Mouse (Mus musculus) forebrain, embryonic 12.5 days (tissue): Measurements from ENCODE around the gene Dip2c. TPM values are rescaled to one million over a fixed set of nuclear protein-coding genes. Genes with fewer than 3 reads are reported as not detected.

Experiments used
- ATAC-seq: fragments of 200-750 bp; cut with Nextera tagmentation; 2 replicates; pipeline ENCODE4 v1.8.0; 2017; ENCODE audit warnings: moderate TSS enrichment; ENCODE audit not compliant: low FRiP score
- H3K27ac ChIP-seq: fragments of 300-500 bp; sonication (generic); 2 replicates; pipeline ENCODE4 v1.5.1; 2016; ENCODE audit warnings: mild to moderate bottlenecking
- H3K27me3 ChIP-seq: fragments of 300-500 bp; sonication (generic); 2 replicates; pipeline ENCODE4 v1.6.1; 2016; ENCODE audit warnings: mild to moderate bottlenecking
- H3K36me3 ChIP-seq: fragments of 300-500 bp; sonication (generic); replicated peaks from 2 replicates; pipeline ENCODE4 v1.6.1; 2016; ENCODE audit warnings: mild to moderate bottlenecking
- H3K4me1 ChIP-seq: fragments of 300-500 bp; sonication (generic); 2 replicates; pipeline ENCODE4 v1.6.1; 2016
- H3K4me2 ChIP-seq: fragments of 300-500 bp; sonication (generic); 2 replicates; pipeline ENCODE4 v1.6.1; 2016; ENCODE audit warnings: mild to moderate bottlenecking, moderate library complexity
- H3K4me3 ChIP-seq: fragments of 300-500 bp; sonication (generic); replicated peaks from 2 replicates; pipeline ENCODE4 v1.5.1; 2016; ENCODE audit warnings: mild to moderate bottlenecking
- H3K9ac ChIP-seq: fragments of 300-500 bp; sonication (generic); 2 replicates; pipeline ENCODE4 v1.6.1; 2016; ENCODE audit warnings: mild to moderate bottlenecking
- H3K9me3 ChIP-seq: fragments of 300-500 bp; sonication (generic); 2 replicates; pipeline ENCODE4 v1.6.1; 2016
- WGBS: fragments of 180-500 bp; shearing (Covaris S2); methylation state at CpG from one replicate; pipeline ENCODE4 v1.1.7; 2016; 5-methylcytosine and 5-hydroxymethylcytosine counted together
- polyA plus RNA-seq: library from polyadenylated mRNA; unstranded; fragments of >200 nt; fragmentation: Nextera tagmentation; extraction: Ambion mirVana; gene quantifications from 2 replicates; pipeline ENCODE4 v1.2.1, GENCODE M21; 2016

Gene Dip2c
- polyA plus RNA-seq, 1 experiment from 2014 or later = 10.5 TPM

- 91% methylated on average over 4 of the region's 4 CpGs for WGBS
- Histone ChIP-seq H3K4me3 (no peak overlapping the region), H3K4me1 (no peaks in the 10 kb centered on the region), H3K9ac (no peak overlapping the region), H3K4me2 (no peak overlapping the region), H3K36me3 (no peaks in the 10 kb centered on the region), H3K9me3 (no peaks in the 10 kb centered on the region), H3K27me3 (no peaks in the 10 kb centered on the region), H3K27ac (no peak overlapping the region)
- ATAC-seq = no peak
Observed at GRCm38 (mm10) chr13:9340293-9340692, 64.0 kb downstream of the Dip2c start.

GRCm38 (mm10) chr13:9342696-9343095, 66.4 kb downstream of the Dip2c start:
- Histone ChIP-seq H3K4me2 (no peak overlapping the region), H3K9me3 (no peaks in the 10 kb centered on the region), H3K4me3 (no peak overlapping the region), H3K4me1 (no peaks in the 10 kb centered on the region), H3K9ac (no peak overlapping the region), H3K27me3 (no peaks in the 10 kb centered on the region), H3K27ac (no peak overlapping the region), H3K36me3 (no peaks in the 10 kb centered on the region)
- 94% methylated on average over 1 of the region's 1 CpGs for WGBS
- no peak for ATAC-seq

DNA sequence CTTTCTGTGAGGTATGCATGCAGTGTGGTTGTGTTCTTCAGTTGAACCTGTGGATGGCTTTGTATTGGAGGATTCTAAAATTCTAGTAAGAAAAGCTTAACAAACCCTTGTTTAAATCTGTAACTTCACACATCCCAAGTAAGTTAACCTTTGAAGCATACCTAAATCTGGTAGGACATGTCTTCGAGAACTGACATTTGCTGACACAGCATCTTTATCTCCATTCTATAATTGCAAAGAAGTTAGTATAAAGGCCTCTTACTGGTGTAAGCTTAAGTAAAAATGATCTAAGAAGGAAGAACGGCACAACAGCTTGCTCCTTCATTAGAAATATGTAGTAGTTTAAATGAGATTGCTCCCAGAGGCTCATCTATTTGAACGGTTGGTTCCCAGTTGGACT, 71.1 kb downstream of the Dip2c start:
- H3K4me1 ChIP-seq = no peaks in the 10 kb centered on the region
- H3K4me3 ChIP-seq = no peak overlapping the region
- WGBS = 94% methylated on average over 3 of the region's 3 CpGs
- ATAC-seq = no peak
- no peak overlapping the region for H3K9ac ChIP-seq
- H3K9me3 ChIP-seq = no peaks in the 10 kb centered on the region
- no peak overlapping the region for H3K27ac ChIP-seq
- no peaks in the 10 kb centered on the region for H3K36me3 ChIP-seq
- no peaks in the 10 kb centered on the region for H3K27me3 ChIP-seq
- H3K4me2 ChIP-seq = no peak overlapping the region

DNA sequence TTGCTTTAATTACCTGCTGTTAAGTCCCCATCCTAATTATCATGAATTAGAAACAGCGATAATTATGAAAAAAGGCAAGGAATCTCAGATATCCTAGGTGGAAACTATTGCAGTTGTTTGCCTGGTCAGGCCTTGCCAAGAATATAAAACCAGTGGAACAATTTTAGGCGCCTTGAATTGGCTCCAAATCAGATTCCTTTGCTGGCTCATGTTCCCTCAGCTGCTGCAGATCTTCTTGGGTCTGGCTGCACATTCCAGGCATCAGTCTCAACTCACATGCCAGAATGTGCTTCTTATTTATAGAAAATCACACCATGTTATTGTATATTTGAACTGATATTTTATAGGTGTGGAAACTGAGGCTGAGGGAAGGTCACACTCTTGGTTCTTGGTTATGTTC, 74.3 kb downstream of the Dip2c start:
- H3K27me3 ChIP-seq = no peaks in the 10 kb centered on the region
- peaks cover 11% of the 10 kb centered on the region for H3K4me1 ChIP-seq
- no peak for ATAC-seq
- 76% methylated on average over 2 of the region's 2 CpGs for WGBS
- H3K4me3 ChIP-seq = no peak overlapping the region
- no peak overlapping the region for H3K9ac ChIP-seq
- no peaks in the 10 kb centered on the region for H3K36me3 ChIP-seq
- H3K9me3 ChIP-seq = no peaks in the 10 kb centered on the region
- H3K27ac ChIP-seq = no peak overlapping the region
- H3K4me2 ChIP-seq = no peak overlapping the region

DNA sequence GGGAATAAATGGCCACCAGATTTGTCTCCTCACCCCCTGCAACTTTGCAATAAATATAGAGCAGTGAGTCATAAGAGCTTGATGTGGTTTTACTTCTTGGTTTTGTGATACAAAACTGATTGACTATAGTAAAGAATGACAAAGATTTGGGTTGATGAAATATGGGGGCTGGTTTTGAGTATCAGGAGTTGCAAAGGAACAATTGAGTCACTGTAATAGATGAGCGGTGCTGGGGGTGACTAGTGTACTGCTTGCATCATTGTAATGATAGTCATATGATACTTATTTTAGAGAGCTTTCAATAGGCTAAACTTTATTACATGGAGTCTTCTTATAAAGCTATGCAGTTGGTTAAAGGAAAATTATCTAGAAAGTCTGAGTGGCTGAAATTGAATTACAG, 77.6 kb downstream of the Dip2c start:
- ATAC-seq = no peak
- H3K27ac ChIP-seq = no peak overlapping the region
- H3K4me2 ChIP-seq = no peak overlapping the region
- no peak overlapping the region for H3K9ac ChIP-seq
- H3K36me3 ChIP-seq = no peaks in the 10 kb centered on the region
- WGBS = 88% methylated on average over 1 of the region's 1 CpGs
- H3K9me3 ChIP-seq = no peaks in the 10 kb centered on the region
- H3K4me3 ChIP-seq = no peak overlapping the region
- H3K27me3 ChIP-seq = no peaks in the 10 kb centered on the region
- peaks cover 11% of the 10 kb centered on the region for H3K4me1 ChIP-seq

DNA sequence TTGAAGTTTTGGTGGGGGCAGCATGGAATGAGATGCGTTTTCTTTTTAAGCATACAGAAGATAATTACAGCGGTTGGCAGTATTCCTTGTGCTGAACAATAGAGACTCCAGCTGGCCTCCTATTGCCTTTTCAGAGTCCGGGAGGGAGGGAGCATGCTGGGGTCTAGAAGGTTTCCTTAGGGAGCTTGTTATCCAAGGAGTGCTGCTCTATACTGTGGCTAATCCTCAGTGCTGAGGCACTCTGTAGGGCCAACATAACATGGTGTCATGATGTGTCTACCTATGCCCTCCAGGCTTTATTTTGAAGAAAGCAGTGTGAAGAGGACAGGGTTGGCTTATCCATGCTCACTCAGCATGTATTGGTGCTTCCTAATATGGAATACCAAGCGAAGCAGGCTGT, 79.0 kb downstream of the Dip2c start:
- no peak overlapping the region for H3K9ac ChIP-seq
- peaks cover 11% of the 10 kb centered on the region for H3K4me1 ChIP-seq
- no peak overlapping the region for H3K4me2 ChIP-seq
- H3K4me3 ChIP-seq = no peak overlapping the region
- no peaks in the 10 kb centered on the region for H3K36me3 ChIP-seq
- peak overlapping the region; percentile 59; the same call in 1 of the 2 replicates for H3K27ac ChIP-seq
- ATAC-seq = peak; percentile 87
- H3K27me3 ChIP-seq = no peaks in the 10 kb centered on the region
- 22% methylated on average over 4 of the region's 4 CpGs for whole genome bisulfite sequencing
- no peaks in the 10 kb centered on the region for H3K9me3 ChIP-seq

GRCm38 (mm10) chr13:9361457-9361856, 85.1 kb downstream of the Dip2c start:
- no peaks in the 10 kb centered on the region for H3K36me3 ChIP-seq
- H3K9ac ChIP-seq = no peak overlapping the region
- H3K4me2 ChIP-seq = no peak overlapping the region
- H3K4me3 ChIP-seq = no peak overlapping the region
- WGBS = 93% methylated on average over 2 of the region's 2 CpGs
- H3K9me3 ChIP-seq = no peaks in the 10 kb centered on the region
- H3K4me1 ChIP-seq = no peaks in the 10 kb centered on the region
- no peaks in the 10 kb centered on the region for H3K27me3 ChIP-seq
- no peak for ATAC-seq
- H3K27ac ChIP-seq = no peak overlapping the region

GRCm38 (mm10) chr13:9371387-9371786, 95.1 kb downstream of the Dip2c start:
- H3K4me3 ChIP-seq = no peak overlapping the region
- no peaks in the 10 kb centered on the region for H3K27me3 ChIP-seq
- WGBS = 79% methylated on average over 1 of the region's 1 CpGs
- H3K9me3 ChIP-seq = no peaks in the 10 kb centered on the region
- ATAC-seq = no peak
- no peak overlapping the region for H3K9ac ChIP-seq
- no peak overlapping the region for H3K4me2 ChIP-seq
- H3K27ac ChIP-seq = no peak overlapping the region
- no peaks in the 10 kb centered on the region for H3K36me3 ChIP-seq
- H3K4me1 ChIP-seq = no peaks in the 10 kb centered on the region

DNA sequence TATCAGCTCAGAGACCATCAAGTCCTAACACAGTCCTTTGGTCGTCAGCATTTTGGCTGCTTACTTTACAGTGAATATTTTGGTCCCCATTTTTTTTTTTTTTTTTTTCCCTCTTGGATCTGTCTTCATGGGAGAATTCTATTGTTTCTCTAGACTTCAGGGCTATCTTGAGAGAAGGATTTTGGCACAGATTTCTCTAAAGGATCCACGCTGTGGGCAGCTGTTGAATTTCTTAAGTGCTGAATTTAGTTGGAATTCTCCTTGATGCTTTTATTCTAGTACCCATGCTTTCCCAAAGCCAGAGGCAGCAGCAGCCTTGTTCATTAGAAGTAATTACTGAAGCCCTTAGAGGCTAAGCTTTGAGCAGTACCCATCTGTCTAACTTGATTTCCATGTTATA, 100.8 kb downstream of the Dip2c start:
- Histone ChIP-seq H3K9ac (no peak overlapping the region), H3K36me3 (no peaks in the 10 kb centered on the region), H3K9me3 (no peaks in the 10 kb centered on the region), H3K4me2 (no peak overlapping the region), H3K27ac (no peak overlapping the region), H3K4me3 (no peak overlapping the region), H3K4me1 (no peaks in the 10 kb centered on the region), H3K27me3 (no peaks in the 10 kb centered on the region)
- 83% methylated on average over 2 of the region's 2 CpGs for WGBS
- no peak for ATAC-seq

DNA sequence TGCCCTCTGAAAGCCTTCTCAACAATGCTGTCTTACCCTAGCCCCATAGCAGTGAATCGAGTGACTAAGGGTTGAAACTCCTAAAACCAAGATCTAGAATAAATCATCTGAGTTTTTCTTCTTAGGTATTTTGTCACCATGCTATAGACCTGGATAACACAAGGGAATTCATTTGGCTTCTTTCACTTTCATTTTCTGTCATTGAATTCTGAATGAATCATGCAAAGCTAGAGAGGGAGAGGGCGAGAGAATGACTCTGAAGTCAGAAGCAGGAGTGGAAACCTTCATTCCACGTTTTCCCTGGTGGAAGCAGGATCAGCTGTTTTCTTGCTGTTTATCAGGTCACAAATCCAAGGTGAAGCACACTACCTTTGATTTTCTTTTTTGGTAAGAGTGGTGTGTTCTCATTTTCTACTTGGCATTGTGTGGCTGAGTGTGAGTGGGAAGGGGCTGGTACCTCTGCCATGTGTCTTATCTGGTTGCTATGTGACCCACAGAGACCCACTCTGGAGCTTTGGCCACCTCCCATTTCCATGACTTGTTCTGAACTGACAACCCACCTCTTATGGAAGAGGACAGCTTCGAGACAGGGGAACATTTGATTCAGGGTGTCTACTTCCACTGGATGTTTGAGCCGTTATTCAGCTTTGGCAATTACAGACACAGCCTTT, 104.5 kb downstream of the Dip2c start:
- Histone ChIP-seq H3K4me3 (no peak overlapping the region), H3K27me3 (no peaks in the 10 kb centered on the region), H3K9ac (no peak overlapping the region), H3K36me3 (no peaks in the 10 kb centered on the region), H3K9me3 (no peaks in the 10 kb centered on the region), H3K4me1 (no peaks in the 10 kb centered on the region), H3K4me2 (no peak overlapping the region), H3K27ac (no peak overlapping the region)
- 85% methylated on average over 5 of the region's 5 CpGs for WGBS
- no peak for ATAC-seq

- H3K9ac ChIP-seq = no peak overlapping the region
- H3K36me3 ChIP-seq = no peaks in the 10 kb centered on the region
- 0 out of 2 replicates have a peak, but pooled peaks cover 4% of the 10 kb centered on the region for H3K9me3 ChIP-seq
- WGBS = 86% methylated on average over 2 of the region's 2 CpGs
- no peaks in the 10 kb centered on the region for H3K27me3 ChIP-seq
- no peak overlapping the region for H3K4me3 ChIP-seq
- H3K27ac ChIP-seq = no peak overlapping the region
- peaks cover 4% of the 10 kb centered on the region; the same call in 1 of the 2 replicates for H3K4me1 ChIP-seq
- no peak for ATAC-seq
- H3K4me2 ChIP-seq = no peak overlapping the region
Observed at GRCm38 (mm10) chr13:9388017-9388416, 111.7 kb downstream of the Dip2c start.

DNA sequence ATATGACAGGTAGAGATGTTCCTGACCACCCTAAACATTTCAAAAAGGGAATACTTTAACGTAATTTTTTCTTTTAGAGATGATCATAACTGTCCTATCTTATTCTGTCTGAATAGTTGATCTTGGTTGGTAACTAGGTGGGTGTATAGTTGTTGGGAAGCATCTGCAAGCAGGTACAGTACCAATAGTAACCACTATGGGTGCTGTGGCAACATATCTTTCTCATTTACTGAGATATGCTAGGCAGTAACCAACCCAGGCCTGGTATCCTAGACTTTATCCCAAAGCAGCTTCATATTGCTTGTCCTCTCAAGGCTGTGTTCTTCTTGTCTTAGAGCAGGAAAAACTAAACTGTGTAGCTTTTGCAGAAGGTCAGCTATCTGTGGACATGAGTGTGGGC, 113.0 kb downstream of the Dip2c start:
- Histone ChIP-seq H3K4me2 (no peak overlapping the region), H3K4me3 (no peak overlapping the region), H3K27me3 (no peaks in the 10 kb centered on the region), H3K9me3 (0 out of 2 replicates have a peak, but pooled peaks cover 4% of the 10 kb centered on the region), H3K9ac (no peak overlapping the region), H3K27ac (no peak overlapping the region), H3K36me3 (no peaks in the 10 kb centered on the region), H3K4me1 (peaks cover 4% of the 10 kb centered on the region; the same call in 1 of the 2 replicates)
- WGBS = 94% methylated on average over 1 of the region's 1 CpGs
- ATAC-seq = no peak

- no peak overlapping the region for H3K27ac ChIP-seq
- no peak overlapping the region for H3K9ac ChIP-seq
- 0 out of 2 replicates have a peak, but pooled peaks cover 4% of the 10 kb centered on the region for H3K9me3 ChIP-seq
- 44% methylated on average over 5 of the region's 5 CpGs for WGBS
- H3K27me3 ChIP-seq = no peaks in the 10 kb centered on the region
- H3K4me3 ChIP-seq = no peak overlapping the region
- no peak overlapping the region for H3K4me2 ChIP-seq
- peaks cover 4% of the 10 kb centered on the region; the same call in 1 of the 2 replicates for H3K4me1 ChIP-seq
- H3K36me3 ChIP-seq = no peaks in the 10 kb centered on the region
- ATAC-seq = peak; percentile 27; the same call in 1 of the 2 replicates
Observed at GRCm38 (mm10) chr13:9390204-9390804, 114.0 kb downstream of the Dip2c start.
